Mouse (Mus musculus) embryonic facial prominence, embryonic 10.5 days (tissue): Measurements from ENCODE around the gene Gnaq. TPM values are rescaled to one million over a fixed set of nuclear protein-coding genes. Genes with fewer than 3 reads are reported as not detected.

ENCODE experiments used
- DNase-seq: peaks from one replicate; pipeline ENCODE4 v3.0.0-alpha.2; 2017; ENCODE audit warnings: low spot score
- H3K27ac ChIP-seq: fragments of 300-500 bp; sonication (generic); replicated peaks from 2 replicates; pipeline ENCODE4 v1.5.1; 2016; ENCODE audit warnings: mild to moderate bottlenecking
- H3K27me3 ChIP-seq: fragments of 300-500 bp; sonication (generic); replicated peaks from 2 replicates; pipeline ENCODE4 v1.6.1; 2016; ENCODE audit warnings: low read depth, mild to moderate bottlenecking; ENCODE audit not compliant: poor library complexity, severe bottlenecking
- H3K36me3 ChIP-seq: fragments of 300-500 bp; sonication (generic); replicated peaks from 2 replicates; pipeline ENCODE4 v1.6.1; 2016; ENCODE audit warnings: mild to moderate bottlenecking, moderate library complexity
- H3K4me1 ChIP-seq: fragments of 300-500 bp; sonication (generic); 2 replicates; pipeline ENCODE4 v1.6.1; 2016
- H3K4me3 ChIP-seq: fragments of 300-500 bp; sonication (generic); 2 replicates; pipeline ENCODE4 v1.5.1; 2016; ENCODE audit warnings: mild to moderate bottlenecking, moderate library complexity
- H3K9me3 ChIP-seq: fragments of 300-500 bp; sonication (generic); 2 replicates; pipeline ENCODE4 v1.6.1; 2016; ENCODE audit warnings: mild to moderate bottlenecking
- WGBS: fragments of 180-500 bp; shearing (Covaris S2); methylation state at CpG from one replicate; pipeline ENCODE4 v1.1.7; 2016; 5-methylcytosine and 5-hydroxymethylcytosine counted together
- polyA plus RNA-seq: library from polyadenylated mRNA; unstranded; fragments of >200 nt; fragmentation: Nextera tagmentation; extraction: Ambion mirVana; gene quantifications from 2 replicates; pipeline ENCODE4 v1.2.1, GENCODE M21; 2016

The Gnaq gene
- polyA plus RNA-seq, 1 experiment from 2014 or later = 20.2 TPM

GRCm38 (mm10) chr19:16215430-16216016 lies 82.9 kb downstream of the Gnaq start:
- H3K27me3 ChIP-seq = no peaks in the 10 kb centered on the region
- H3K4me1 ChIP-seq = no peaks in the 10 kb centered on the region
- H3K4me3 ChIP-seq = no peak overlapping the region
- DNase-seq = no peak
- no peak overlapping the region for H3K27ac ChIP-seq
- H3K9me3 ChIP-seq = no peaks in the 10 kb centered on the region
- H3K36me3 ChIP-seq = peaks cover 12% of the 10 kb centered on the region
- 84% methylated on average over 2 of the region's 2 CpGs for WGBS

DNA sequence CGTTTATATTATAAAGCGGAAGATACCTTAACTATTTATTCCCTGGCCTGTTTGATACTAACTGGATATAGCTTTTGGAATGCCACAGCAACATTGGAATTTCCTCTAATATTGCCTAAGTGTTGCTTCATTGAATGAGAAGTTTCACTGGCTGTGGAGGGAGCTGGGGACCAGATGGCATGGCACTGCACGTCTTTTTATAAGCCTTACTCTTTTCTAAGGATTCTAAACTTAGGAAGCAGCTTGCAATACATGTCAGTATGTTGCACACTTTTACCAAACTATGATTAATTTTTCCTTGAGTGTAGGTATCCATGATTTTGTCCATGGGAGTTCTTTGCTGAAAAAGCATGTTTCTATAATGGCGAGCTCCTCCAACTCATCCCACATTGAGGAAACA lies 87.3 kb downstream of the Gnaq start:
- H3K9me3 ChIP-seq = no peaks in the 10 kb centered on the region
- H3K4me3 ChIP-seq = no peak overlapping the region
- no peaks in the 10 kb centered on the region for H3K4me1 ChIP-seq
- H3K36me3 ChIP-seq = peaks cover 36% of the 10 kb centered on the region
- DNase-seq = no peak
- no peak overlapping the region for H3K27ac ChIP-seq
- no peaks in the 10 kb centered on the region for H3K27me3 ChIP-seq
- 92% methylated on average over 4 of the region's 4 CpGs for WGBS

- Histone ChIP-seq H3K4me1 (no peaks in the 10 kb centered on the region), H3K9me3 (no peaks in the 10 kb centered on the region), H3K36me3 (peaks cover 53% of the 10 kb centered on the region), H3K4me3 (no peak overlapping the region), H3K27ac (no peak overlapping the region), H3K27me3 (no peaks in the 10 kb centered on the region)
- WGBS = 77% methylated on average over 3 of the region's 3 CpGs
- DNase-seq = no peak
These were observed 89.9 kb downstream of the Gnaq start for GRCm38 (mm10) chr19:16222526-16222925.

DNA sequence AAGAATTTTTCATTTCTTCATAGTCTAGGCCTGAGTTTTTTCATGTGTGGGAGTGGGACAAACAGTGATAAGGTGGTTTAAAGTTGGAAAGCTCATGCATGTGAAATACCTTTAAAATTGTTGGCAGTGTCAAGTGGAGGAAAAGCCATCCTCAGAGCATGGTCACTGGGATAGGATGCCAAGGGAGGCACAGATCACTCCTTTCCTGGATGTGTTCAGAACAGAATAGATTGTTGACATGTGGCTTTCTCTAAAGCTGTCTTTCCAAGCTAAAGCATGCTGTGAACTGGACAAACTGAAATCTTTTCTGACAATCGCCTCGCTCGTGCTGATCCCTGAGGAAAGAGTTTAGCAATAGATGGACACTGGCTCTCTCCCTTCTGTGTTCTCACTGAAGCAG lies 90.5 kb downstream of the Gnaq start:
- H3K27ac ChIP-seq = no peak overlapping the region
- no peaks in the 10 kb centered on the region for H3K9me3 ChIP-seq
- H3K27me3 ChIP-seq = no peaks in the 10 kb centered on the region
- no peaks in the 10 kb centered on the region for H3K4me1 ChIP-seq
- peaks cover 53% of the 10 kb centered on the region for H3K36me3 ChIP-seq
- H3K4me3 ChIP-seq = no peak overlapping the region
- 94% methylated on average over 3 of the region's 3 CpGs for whole genome bisulfite sequencing
- DNase-seq = no peak

DNA sequence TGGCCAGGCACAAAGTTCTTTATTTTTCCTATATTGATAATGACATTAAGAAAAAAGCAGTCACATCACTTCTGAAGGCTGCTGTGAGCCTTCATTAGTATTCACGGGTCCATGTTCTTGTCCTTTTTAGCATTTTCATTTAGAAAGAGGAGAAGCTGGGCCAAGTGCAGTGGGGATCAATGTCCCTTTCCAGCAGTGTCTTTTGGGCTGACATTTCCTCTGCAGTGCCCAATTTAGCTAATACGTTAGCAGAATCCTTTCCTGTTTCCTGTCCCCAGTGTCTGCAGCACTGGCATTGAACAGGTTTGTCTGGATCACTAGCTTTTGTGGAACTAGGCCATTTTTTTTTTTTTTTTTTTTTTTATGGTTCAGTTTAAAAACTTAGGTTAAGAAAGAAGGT lies 92.2 kb downstream of the Gnaq start:
- H3K9me3 ChIP-seq = no peaks in the 10 kb centered on the region
- no peaks in the 10 kb centered on the region for H3K4me1 ChIP-seq
- no peaks in the 10 kb centered on the region for H3K27me3 ChIP-seq
- H3K36me3 ChIP-seq = peaks cover 48% of the 10 kb centered on the region
- H3K4me3 ChIP-seq = no peak overlapping the region
- DNase-seq = no peak
- H3K27ac ChIP-seq = no peak overlapping the region
- WGBS = 63% methylated on average over 2 of the region's 2 CpGs

DNA sequence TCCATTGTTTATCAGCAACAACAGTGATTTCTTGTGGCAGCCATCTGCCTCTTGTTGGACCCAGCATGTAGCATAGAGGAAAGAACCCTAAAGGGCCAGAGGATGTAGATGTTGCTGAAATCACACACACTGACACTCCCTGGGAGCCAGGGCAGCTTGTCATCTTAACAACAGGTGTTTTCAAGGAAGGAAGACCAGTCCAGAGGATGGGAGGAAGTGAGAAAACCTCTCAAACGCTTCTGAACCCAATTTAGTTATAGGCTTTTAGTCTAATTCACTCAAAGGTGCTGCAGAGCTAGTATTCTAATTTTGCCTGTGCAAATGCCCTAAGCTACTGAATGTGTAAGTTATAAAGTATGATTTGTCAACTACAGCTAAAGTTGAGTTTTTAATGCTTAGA lies 99.0 kb downstream of the Gnaq start:
- no peaks in the 10 kb centered on the region for H3K9me3 ChIP-seq
- 0 out of 2 replicates have a peak, but pooled peaks cover 3% of the 10 kb centered on the region for H3K4me1 ChIP-seq
- H3K27ac ChIP-seq = no peak overlapping the region
- peaks cover 3% of the 10 kb centered on the region for H3K36me3 ChIP-seq
- 81% methylated on average over 1 of the region's 1 CpGs for WGBS
- H3K4me3 ChIP-seq = no peak overlapping the region
- DNase-seq = no peak
- no peaks in the 10 kb centered on the region for H3K27me3 ChIP-seq

DNA sequence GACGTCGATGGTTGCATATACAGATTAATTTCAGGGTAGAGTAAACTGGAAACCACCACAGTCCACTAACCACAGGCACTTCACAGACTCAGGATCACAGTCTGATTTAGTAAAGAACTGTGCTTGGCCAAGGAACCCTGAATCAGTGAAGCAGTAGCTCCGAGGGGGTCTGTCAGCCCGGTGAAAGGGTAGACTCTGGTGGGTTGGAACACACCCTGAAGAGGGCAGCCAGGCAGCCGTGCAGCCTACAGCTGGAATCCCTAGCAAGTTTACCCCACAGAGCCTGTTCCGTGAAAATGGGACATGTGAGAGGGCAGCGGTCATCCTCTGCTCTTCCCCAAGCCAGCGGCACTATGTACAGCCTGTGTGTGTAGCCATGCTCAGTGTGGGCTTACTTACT lies 103.0 kb downstream of the Gnaq start:
- DNase-seq = no peak
- no peaks in the 10 kb centered on the region for H3K36me3 ChIP-seq
- H3K4me3 ChIP-seq = no peak overlapping the region
- no peaks in the 10 kb centered on the region for H3K27me3 ChIP-seq
- peaks cover 37% of the 10 kb centered on the region for H3K4me1 ChIP-seq
- 93% methylated on average over 8 of the region's 8 CpGs for WGBS
- no peak overlapping the region for H3K27ac ChIP-seq
- no peaks in the 10 kb centered on the region for H3K9me3 ChIP-seq

GRCm38 (mm10) chr19:16237034-16237433 lies 104.4 kb downstream of the Gnaq start:
- Histone ChIP-seq H3K4me3 (no peak overlapping the region), H3K36me3 (no peaks in the 10 kb centered on the region), H3K27me3 (no peaks in the 10 kb centered on the region), H3K9me3 (no peaks in the 10 kb centered on the region), H3K4me1 (peaks cover 42% of the 10 kb centered on the region), H3K27ac (no peak overlapping the region)
- no peak for DNase-seq
- WGBS = 90% methylated on average over 1 of the region's 1 CpGs

- no peaks in the 10 kb centered on the region for H3K27me3 ChIP-seq
- H3K4me1 ChIP-seq = peaks cover 47% of the 10 kb centered on the region
- 73% methylated on average over 4 of the region's 4 CpGs for WGBS
- no peaks in the 10 kb centered on the region for H3K36me3 ChIP-seq
- 0 out of 2 replicates have a peak overlapping the region, but pooled peaks have one; percentile 7 for H3K27ac ChIP-seq
- DNase-seq = no peak
- H3K9me3 ChIP-seq = no peaks in the 10 kb centered on the region
- H3K4me3 ChIP-seq = no peak overlapping the region
These were observed 105.4 kb downstream of the Gnaq start for GRCm38 (mm10) chr19:16238072-16238471.

GRCm38 (mm10) chr19:16238512-16238911 lies 105.9 kb downstream of the Gnaq start:
- 48% methylated on average over 2 of the region's 2 CpGs for WGBS
- Histone ChIP-seq H3K36me3 (no peaks in the 10 kb centered on the region), H3K4me1 (peaks cover 47% of the 10 kb centered on the region), H3K9me3 (no peaks in the 10 kb centered on the region), H3K27me3 (no peaks in the 10 kb centered on the region), H3K27ac (no peak overlapping the region), H3K4me3 (no peak overlapping the region)
- no peak for DNase-seq

- Histone ChIP-seq H3K27ac (no peak overlapping the region), H3K9me3 (no peaks in the 10 kb centered on the region), H3K4me3 (no peak overlapping the region), H3K36me3 (no peaks in the 10 kb centered on the region), H3K4me1 (peaks cover 38% of the 10 kb centered on the region), H3K27me3 (no peaks in the 10 kb centered on the region)
- no peak for DNase-seq
- 73% methylated on average over 3 of the region's 3 CpGs for WGBS
These were observed 110.1 kb downstream of the Gnaq start for GRCm38 (mm10) chr19:16242708-16243107.

GRCm38 (mm10) chr19:16249025-16249424 lies 116.4 kb downstream of the Gnaq start:
- no peak overlapping the region for H3K4me3 ChIP-seq
- no peaks in the 10 kb centered on the region for H3K27me3 ChIP-seq
- H3K9me3 ChIP-seq = no peaks in the 10 kb centered on the region
- H3K4me1 ChIP-seq = peaks cover 35% of the 10 kb centered on the region
- H3K27ac ChIP-seq = no peak overlapping the region
- 89% methylated on average over 2 of the region's 2 CpGs for WGBS
- no peaks in the 10 kb centered on the region for H3K36me3 ChIP-seq
- no peak for DNase-seq

DNA sequence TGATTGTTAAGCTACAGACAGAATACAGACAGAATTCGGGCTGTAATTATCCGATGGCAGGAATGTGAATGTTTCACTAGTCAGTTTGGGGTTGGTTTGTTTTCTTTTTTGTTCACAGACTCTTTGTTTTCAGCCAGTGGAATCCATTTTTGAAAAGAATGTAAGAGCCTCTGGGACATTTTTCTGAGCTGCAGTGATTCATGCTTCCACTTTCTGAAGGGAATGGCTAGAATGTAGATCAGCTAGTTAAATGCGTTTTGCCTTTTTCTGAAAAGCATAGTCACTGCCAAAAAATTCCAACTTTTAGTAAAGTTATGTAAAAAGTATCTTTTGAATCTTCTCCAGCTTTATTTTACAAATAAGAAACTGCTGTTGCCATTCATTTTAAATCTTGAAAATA lies 118.3 kb downstream of the Gnaq start:
- no peak overlapping the region for H3K4me3 ChIP-seq
- peaks cover 35% of the 10 kb centered on the region for H3K4me1 ChIP-seq
- no peaks in the 10 kb centered on the region for H3K36me3 ChIP-seq
- DNase-seq = no peak
- H3K9me3 ChIP-seq = no peaks in the 10 kb centered on the region
- 57% methylated on average over 3 of the region's 3 CpGs for WGBS
- peak overlapping the region; percentile 65 for H3K27ac ChIP-seq
- H3K27me3 ChIP-seq = no peaks in the 10 kb centered on the region
